Mouse (Mus musculus): ENCODE measurements around the gene Dis3l. TPM values are rescaled to one million over a fixed set of nuclear protein-coding genes. Genes with fewer than 3 reads are reported as not detected.
A peak's percentile ranks its signal among the peaks of the same experiment; 100 is the strongest.
"Not testable (repeated sequence)": the region's sequence is repeated elsewhere in the genome, so short reads cannot be mapped to it uniquely, and the experiment has no call there.

The Dis3l gene
- polyA plus RNA-seq, 1 experiment = 13.6 TPM

DNA sequence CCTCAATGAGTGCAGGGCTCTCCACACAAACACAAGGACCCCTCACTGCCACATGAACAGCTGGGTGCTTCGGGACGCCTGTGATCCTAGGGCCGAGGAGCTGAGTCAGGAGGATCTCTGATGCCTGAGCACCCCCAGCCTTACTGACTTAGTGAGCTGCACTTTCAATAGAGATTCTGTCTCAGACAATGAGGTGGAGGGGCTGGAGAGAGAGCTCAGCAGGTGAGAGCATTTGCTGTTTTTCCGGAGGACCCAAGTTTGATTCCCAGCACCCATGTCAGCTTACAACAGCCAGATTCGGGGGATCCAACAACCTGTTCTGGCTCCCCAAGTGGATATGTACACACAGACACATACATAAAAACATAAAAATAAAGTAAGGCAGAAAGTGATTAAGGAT, 24.1 kb downstream of the Dis3l start:
- no peak for DNase-seq
- no peak overlapping the region for H3K4me3 ChIP-seq (ENCODE audit: insufficient read depth, low read depth, low read length)
- WGBS = 93% methylated on average over 5 of the region's 5 CpGs
- TF ChIP-seq CTCF (conservative IDR thresholded peaks at IDR 0.05; ENCODE audit: insufficient read depth, insufficient read length, low read depth, low read length) (no peak), POLR2A (IDR thresholded peaks at IDR 0.05; ENCODE audit: low read depth, low read length) (no peak)
- no peaks in the 10 kb centered on the region for H3K27me3 ChIP-seq (replicated peaks; ENCODE audit: control insufficient read depth, insufficient read depth, low read length)
- H3K27ac ChIP-seq (ENCODE audit: insufficient read depth, low read depth, low read length) = no peak overlapping the region
- no peaks in the 10 kb centered on the region for H3K4me1 ChIP-seq (ENCODE audit: control insufficient read depth, insufficient read depth, low read length)
- peaks cover 3% of the 10 kb centered on the region for H3K36me3 ChIP-seq (ENCODE audit: control insufficient read depth, insufficient read depth, low read length)

DNA sequence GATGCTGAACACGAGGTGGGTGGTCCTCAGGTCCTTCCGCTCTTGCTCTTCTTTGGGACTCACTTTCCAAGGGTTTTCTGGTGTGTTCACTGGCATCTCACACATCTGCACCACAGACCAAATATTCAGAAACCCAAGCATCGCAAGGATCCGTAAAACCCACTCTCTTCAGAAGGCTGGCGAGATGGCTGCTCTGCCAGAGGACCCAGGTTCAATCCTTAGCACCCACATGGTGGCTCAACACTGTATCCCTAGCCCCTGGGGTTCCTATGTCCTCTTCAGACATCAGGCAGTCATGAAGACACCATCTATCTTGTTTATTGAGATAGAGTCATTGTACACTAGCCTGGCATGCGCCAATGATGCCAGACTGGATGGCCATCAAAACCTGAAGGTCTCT, 26.4 kb downstream of the Dis3l start:
- no peaks in the 10 kb centered on the region for H3K4me1 ChIP-seq (ENCODE audit: control insufficient read depth, insufficient read depth, low read length)
- no peak overlapping the region for H3K4me3 ChIP-seq (ENCODE audit: insufficient read depth, low read depth, low read length)
- TF ChIP-seq CTCF (conservative IDR thresholded peaks at IDR 0.05; ENCODE audit: insufficient read depth, insufficient read length, low read depth, low read length) (no peak), POLR2A (IDR thresholded peaks at IDR 0.05; ENCODE audit: low read depth, low read length) (no peak)
- no peak for DNase-seq
- WGBS = 93% methylated on average over 6 of the region's 6 CpGs
- peaks cover 1% of the 10 kb centered on the region for H3K36me3 ChIP-seq (ENCODE audit: control insufficient read depth, insufficient read depth, low read length)
- no peak overlapping the region for H3K27ac ChIP-seq (ENCODE audit: insufficient read depth, low read depth, low read length)
- H3K27me3 ChIP-seq (replicated peaks; ENCODE audit: control insufficient read depth, insufficient read depth, low read length) = no peaks in the 10 kb centered on the region

DNA sequence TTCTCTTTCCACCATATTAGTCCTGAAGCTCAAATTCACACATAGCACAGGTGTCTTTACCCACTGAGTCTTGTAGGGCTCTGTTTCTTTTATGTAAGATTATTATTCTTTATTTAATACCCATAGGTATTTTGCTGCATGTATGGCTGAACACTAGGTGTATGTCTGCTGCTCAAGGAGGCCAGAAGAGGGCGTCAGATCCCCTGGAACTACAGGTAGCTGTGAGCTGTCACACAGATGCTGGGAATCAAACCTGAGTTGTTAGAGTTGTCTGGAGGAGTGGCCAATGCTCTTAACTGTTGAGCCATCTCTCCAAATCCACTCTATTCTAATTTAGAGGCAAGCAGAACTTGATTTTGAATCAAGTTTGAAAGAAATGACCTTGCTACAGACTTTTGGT, 29.0 kb downstream of the Dis3l start:
- 55% methylated on average over 1 of the region's 1 CpGs for WGBS
- Histone ChIP-seq H3K36me3 (ENCODE audit: control insufficient read depth, insufficient read depth, low read length) (peaks cover 3% of the 10 kb centered on the region; the same call in 1 of the 2 replicates), H3K27ac (ENCODE audit: insufficient read depth, low read depth, low read length) (no peak overlapping the region), H3K4me1 (ENCODE audit: control insufficient read depth, insufficient read depth, low read length) (no peaks in the 10 kb centered on the region), H3K4me3 (ENCODE audit: insufficient read depth, low read depth, low read length) (no peak overlapping the region), H3K27me3 (replicated peaks; ENCODE audit: control insufficient read depth, insufficient read depth, low read length) (no peaks in the 10 kb centered on the region)
- TF ChIP-seq CTCF (conservative IDR thresholded peaks at IDR 0.05; ENCODE audit: insufficient read depth, insufficient read length, low read depth, low read length) (0 out of 2 replicates have a peak, but pooled peaks have one; percentile 22), POLR2A (IDR thresholded peaks at IDR 0.05; ENCODE audit: low read depth, low read length) (no peak)
- no peak for DNase-seq

DNA sequence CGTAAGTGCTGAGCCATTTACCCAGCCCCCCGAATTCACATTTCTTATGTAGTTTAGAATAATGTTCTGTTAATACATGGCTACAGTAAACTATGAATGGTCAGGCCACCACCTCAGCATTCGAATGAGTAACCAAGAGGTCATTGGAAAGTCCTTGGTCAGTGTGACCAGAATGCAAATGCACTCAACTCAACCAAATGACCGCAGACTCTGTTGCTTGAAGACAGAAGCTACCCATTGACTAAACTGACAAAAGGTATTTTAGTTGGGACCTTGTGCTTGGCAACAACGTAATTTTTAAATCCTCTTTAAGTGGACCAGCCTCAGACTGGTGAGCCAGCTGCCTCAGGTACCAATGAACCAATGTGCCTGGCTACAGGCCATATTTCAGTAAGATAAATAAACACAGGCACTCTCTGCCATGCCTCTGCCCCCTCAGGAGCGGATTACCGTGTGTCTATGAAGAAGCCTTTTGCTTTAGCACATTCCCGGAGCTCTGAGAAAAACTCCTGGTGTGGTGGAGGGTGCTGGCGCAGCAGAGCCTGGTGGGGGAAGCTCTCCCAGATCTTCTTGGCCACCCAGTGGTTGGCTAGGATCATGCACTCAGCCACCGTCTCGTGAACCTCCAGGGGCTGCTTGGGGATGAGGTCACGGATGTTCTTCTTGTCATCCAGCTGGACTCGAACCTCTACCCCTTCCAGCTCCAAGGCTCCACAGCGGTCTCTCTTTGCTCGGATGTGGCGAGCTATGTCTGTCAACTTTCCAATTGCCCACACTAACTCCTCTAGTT, 29.9 kb downstream of the Dis3l start:
- peak; percentile 61 for DNase-seq
- H3K36me3 ChIP-seq (ENCODE audit: control insufficient read depth, insufficient read depth, low read length) = peaks cover 3% of the 10 kb centered on the region; the same call in 1 of the 2 replicates
- H3K27ac ChIP-seq (ENCODE audit: insufficient read depth, low read depth, low read length) = no peak overlapping the region
- H3K4me1 ChIP-seq (ENCODE audit: control insufficient read depth, insufficient read depth, low read length) = no peaks in the 10 kb centered on the region
- TF ChIP-seq POLR2A (IDR thresholded peaks at IDR 0.05; ENCODE audit: low read depth, low read length) (no peak), CTCF (conservative IDR thresholded peaks at IDR 0.05; ENCODE audit: insufficient read depth, insufficient read length, low read depth, low read length) (peak; percentile 36; the same call in 1 of the 2 replicates)
- WGBS = 55% methylated on average over 16 of the region's 16 CpGs
- H3K4me3 ChIP-seq (ENCODE audit: insufficient read depth, low read depth, low read length) = no peak overlapping the region
- H3K27me3 ChIP-seq (replicated peaks; ENCODE audit: control insufficient read depth, insufficient read depth, low read length) = no peaks in the 10 kb centered on the region

GRCm38 (mm10) chr9:64306476-64307312, 34.4 kb downstream of the Dis3l start:
- Histone ChIP-seq H3K36me3 (ENCODE audit: control insufficient read depth, insufficient read depth, low read length) (peaks cover 1% of the 10 kb centered on the region; the same call in 1 of the 2 replicates), H3K27ac (ENCODE audit: insufficient read depth, low read depth, low read length) (no peak overlapping the region), H3K27me3 (replicated peaks; ENCODE audit: control insufficient read depth, insufficient read depth, low read length) (no peaks in the 10 kb centered on the region), H3K4me3 (ENCODE audit: insufficient read depth, low read depth, low read length) (no peak overlapping the region), H3K4me1 (ENCODE audit: control insufficient read depth, insufficient read depth, low read length) (no peaks in the 10 kb centered on the region)
- WGBS = 77% methylated on average over 6 of the region's 6 CpGs
- TF ChIP-seq CTCF (conservative IDR thresholded peaks at IDR 0.05; ENCODE audit: insufficient read depth, insufficient read length, low read depth, low read length) = no peak
- no peak for DNase-seq

- 87% methylated on average over 4 of the region's 4 CpGs for WGBS
- H3K27me3 ChIP-seq (replicated peaks; ENCODE audit: control insufficient read depth, insufficient read depth, low read length); DNase-seq; H3K36me3 ChIP-seq (ENCODE audit: control insufficient read depth, insufficient read depth, low read length); H3K4me3 ChIP-seq (ENCODE audit: insufficient read depth, low read depth, low read length); H3K27ac ChIP-seq (ENCODE audit: insufficient read depth, low read depth, low read length); H3K4me1 ChIP-seq (ENCODE audit: control insufficient read depth, insufficient read depth, low read length): not testable (repeated sequence)
These were observed 38.0 kb downstream of the Dis3l start for GRCm38 (mm10) chr9:64303086-64303485.

DNA sequence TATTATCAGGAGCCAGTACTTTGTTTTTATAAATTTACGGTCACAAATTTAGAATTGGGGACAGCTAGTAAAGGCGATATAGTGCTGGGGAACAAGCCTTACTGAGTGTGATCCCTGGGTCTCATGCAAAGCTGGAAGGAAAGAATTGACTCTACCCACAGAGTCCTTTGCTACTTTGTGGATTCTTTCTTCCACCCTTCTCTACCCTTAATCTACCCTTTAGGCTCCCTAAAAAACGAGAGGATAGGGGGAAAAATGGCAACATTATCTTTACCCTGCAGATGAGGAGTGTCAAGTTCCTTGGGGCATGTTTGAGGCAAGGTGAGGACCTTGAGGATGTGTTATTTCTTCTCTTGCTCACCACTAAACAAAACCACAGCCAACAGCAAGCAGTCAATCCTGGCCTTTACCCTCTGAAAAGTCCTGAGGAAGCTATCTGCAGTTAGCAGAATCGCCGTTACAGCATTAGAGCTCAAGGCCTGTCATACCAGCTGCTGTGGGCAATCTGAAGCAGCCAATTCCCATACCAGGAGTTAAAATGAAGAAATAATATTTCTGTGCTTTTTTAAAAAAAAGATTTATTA, 58.6 kb downstream of the Dis3l start:
- no peaks in the 10 kb centered on the region; the same call in 1 of the 2 replicates for H3K4me1 ChIP-seq (ENCODE audit: control insufficient read depth, insufficient read depth, low read length)
- no peaks in the 10 kb centered on the region for H3K36me3 ChIP-seq (ENCODE audit: control insufficient read depth, insufficient read depth, low read length)
- DNase-seq = no peak
- TF ChIP-seq POLR2A (IDR thresholded peaks at IDR 0.05; ENCODE audit: low read depth, low read length) = no peak
- TF ChIP-seq CTCF (conservative IDR thresholded peaks at IDR 0.05; ENCODE audit: insufficient read depth, insufficient read length, low read depth, low read length) = no peak
- H3K4me3 ChIP-seq (ENCODE audit: insufficient read depth, low read depth, low read length) = no peak overlapping the region
- no peaks in the 10 kb centered on the region for H3K27me3 ChIP-seq (replicated peaks; ENCODE audit: control insufficient read depth, insufficient read depth, low read length)
- no peak overlapping the region for H3K27ac ChIP-seq (ENCODE audit: insufficient read depth, low read depth, low read length)
- 37% methylated on average over 5 of the region's 5 CpGs for WGBS
